Mouse (Mus musculus): Measurements from ENCODE around the gene Sun2. TPM values are rescaled to one million over a fixed set of nuclear protein-coding genes. Genes with fewer than 3 reads are reported as not detected.

The Sun2 gene
- polyA plus RNA-seq, 1 experiment from 2014 or later, result 7.2 TPM

- Histone ChIP-seq H3K9me3 (no peaks in the 10 kb centered on the region), H3K36me3 (peaks cover 47% of the 10 kb centered on the region), H3K9ac (no peak overlapping the region), H3K27me3 (no peaks in the 10 kb centered on the region), H3K4me2 (no peak overlapping the region), H3K27ac (replicated peaks) (no peak overlapping the region), H3K4me3 (no peak overlapping the region), H3K4me1 (replicated peaks) (no peaks in the 10 kb centered on the region)
- no peak for ATAC-seq (ENCODE audit: low FRiP score, low read depth)
- 91% methylated on average over 8 of the region's 8 CpGs for WGBS
These were observed 22.1 kb downstream of the Sun2 start for GRCm38 (mm10) chr15:79720267-79720666.

- Histone ChIP-seq H3K9ac (no peak overlapping the region), H3K4me1 (replicated peaks) (no peaks in the 10 kb centered on the region), H3K27me3 (no peaks in the 10 kb centered on the region), H3K9me3 (no peaks in the 10 kb centered on the region), H3K4me3 (no peak overlapping the region), H3K27ac (replicated peaks) (no peak overlapping the region), H3K4me2 (no peak overlapping the region), H3K36me3 (peaks cover 64% of the 10 kb centered on the region)
- WGBS, result 88% methylated on average over 6 of the region's 6 CpGs
- ATAC-seq (ENCODE audit: low FRiP score, low read depth), result no peak
These were observed 25.6 kb downstream of the Sun2 start for GRCm38 (mm10) chr15:79716710-79717109.

- H3K4me1 ChIP-seq (replicated peaks), result no peaks in the 10 kb centered on the region
- peaks cover 69% of the 10 kb centered on the region for H3K36me3 ChIP-seq
- no peak overlapping the region for H3K4me2 ChIP-seq
- no peak overlapping the region for H3K4me3 ChIP-seq
- ATAC-seq (ENCODE audit: low FRiP score, low read depth), result no peak
- no peak overlapping the region for H3K27ac ChIP-seq (replicated peaks)
- 92% methylated on average over 7 of the region's 7 CpGs for WGBS
- no peak overlapping the region for H3K9ac ChIP-seq
- no peaks in the 10 kb centered on the region for H3K9me3 ChIP-seq
- no peaks in the 10 kb centered on the region for H3K27me3 ChIP-seq
These were observed 26.7 kb downstream of the Sun2 start for GRCm38 (mm10) chr15:79715646-79716045.

- H3K27me3 ChIP-seq, result no peaks in the 10 kb centered on the region
- H3K4me1 ChIP-seq (replicated peaks), result no peaks in the 10 kb centered on the region
- peaks cover 37% of the 10 kb centered on the region for H3K36me3 ChIP-seq
- no peak overlapping the region for H3K27ac ChIP-seq (replicated peaks)
- no peak overlapping the region for H3K4me2 ChIP-seq
- 97% methylated on average over 5 of the region's 5 CpGs for WGBS
- no peak overlapping the region for H3K4me3 ChIP-seq
- no peak for ATAC-seq (ENCODE audit: low FRiP score, low read depth)
- H3K9ac ChIP-seq, result no peak overlapping the region
- no peaks in the 10 kb centered on the region for H3K9me3 ChIP-seq
These were observed 34.0 kb downstream of the Sun2 start for GRCm38 (mm10) chr15:79708229-79708822.

GRCm38 (mm10) chr15:79706603-79707214 is 35.6 kb downstream of the Sun2 start:
- no peak for ATAC-seq (ENCODE audit: low FRiP score, low read depth)
- no peak overlapping the region for H3K4me2 ChIP-seq
- no peak overlapping the region for H3K4me3 ChIP-seq
- peaks cover 29% of the 10 kb centered on the region for H3K36me3 ChIP-seq
- no peak overlapping the region for H3K9ac ChIP-seq
- no peaks in the 10 kb centered on the region for H3K27me3 ChIP-seq
- WGBS, result 87% methylated on average over 17 of the region's 17 CpGs
- H3K9me3 ChIP-seq, result no peaks in the 10 kb centered on the region
- no peaks in the 10 kb centered on the region for H3K4me1 ChIP-seq (replicated peaks)
- H3K27ac ChIP-seq (replicated peaks), result no peak overlapping the region

GRCm38 (mm10) chr15:79697558-79698187 is 44.7 kb downstream of the Sun2 start:
- no peak overlapping the region for H3K4me3 ChIP-seq
- 72% methylated on average over 9 of the region's 9 CpGs for WGBS

GRCm38 (mm10) chr15:79697011-79697410 is 45.3 kb downstream of the Sun2 start:
- peak overlapping the region; percentile 43 for H3K27ac ChIP-seq (replicated peaks)
- H3K27me3 ChIP-seq, result no peaks in the 10 kb centered on the region
- ATAC-seq (ENCODE audit: low FRiP score, low read depth), result peak; percentile 51
- H3K36me3 ChIP-seq, result peaks cover 6% of the 10 kb centered on the region; the same call in 1 of the 2 replicates
- WGBS, result 54% methylated on average over 6 of the region's 6 CpGs
- H3K9me3 ChIP-seq, result no peaks in the 10 kb centered on the region
- no peak overlapping the region for H3K9ac ChIP-seq
- no peak overlapping the region for H3K4me2 ChIP-seq
- peaks cover 28% of the 10 kb centered on the region for H3K4me1 ChIP-seq (replicated peaks)
- no peak overlapping the region for H3K4me3 ChIP-seq

More at GRCm38 (mm10) chr15:79697558-79698187, 44.7 kb downstream of the Sun2 start:
- H3K4me1 ChIP-seq (replicated peaks), result peaks cover 21% of the 10 kb centered on the region
- no peaks in the 10 kb centered on the region for H3K9me3 ChIP-seq
- H3K9ac ChIP-seq, result no peak overlapping the region
- no peak overlapping the region for H3K4me2 ChIP-seq
- H3K27me3 ChIP-seq, result no peaks in the 10 kb centered on the region
- no peak for ATAC-seq (ENCODE audit: low FRiP score, low read depth)
- peaks cover 6% of the 10 kb centered on the region; the same call in 1 of the 2 replicates for H3K36me3 ChIP-seq
- peak overlapping the region; percentile 43 for H3K27ac ChIP-seq (replicated peaks)

- no peak for ATAC-seq (ENCODE audit: low FRiP score, low read depth)
- Histone ChIP-seq H3K27ac (replicated peaks) (peak overlapping the region; percentile 43; the same call in 1 of the 2 replicates), H3K36me3 (peaks cover 6% of the 10 kb centered on the region; the same call in 1 of the 2 replicates), H3K27me3 (no peaks in the 10 kb centered on the region), H3K9ac (no peak overlapping the region), H3K9me3 (no peaks in the 10 kb centered on the region), H3K4me1 (replicated peaks) (peaks cover 33% of the 10 kb centered on the region), H3K4me3 (no peak overlapping the region), H3K4me2 (no peak overlapping the region)
- WGBS, result 92% methylated on average over 2 of the region's 2 CpGs
These were observed 45.8 kb downstream of the Sun2 start for GRCm38 (mm10) chr15:79696508-79696907.

GRCm38 (mm10) chr15:79695516-79695915 is 46.8 kb downstream of the Sun2 start:
- WGBS, result 78% methylated on average over 3 of the region's 3 CpGs
- no peak overlapping the region for H3K27ac ChIP-seq (replicated peaks)
- H3K4me1 ChIP-seq (replicated peaks), result peaks cover 35% of the 10 kb centered on the region
- ATAC-seq (ENCODE audit: low FRiP score, low read depth), result no peak
- H3K9ac ChIP-seq, result no peak overlapping the region
- no peaks in the 10 kb centered on the region for H3K9me3 ChIP-seq
- no peak overlapping the region for H3K4me3 ChIP-seq
- H3K27me3 ChIP-seq, result no peaks in the 10 kb centered on the region
- H3K36me3 ChIP-seq, result peaks cover 6% of the 10 kb centered on the region; the same call in 1 of the 2 replicates
- no peak overlapping the region for H3K4me2 ChIP-seq

GRCm38 (mm10) chr15:79694512-79694911 is 47.8 kb downstream of the Sun2 start:
- peaks cover 41% of the 10 kb centered on the region for H3K4me1 ChIP-seq (replicated peaks)
- H3K36me3 ChIP-seq, result peaks cover 6% of the 10 kb centered on the region; the same call in 1 of the 2 replicates
- H3K9ac ChIP-seq, result no peak overlapping the region
- H3K4me3 ChIP-seq, result no peak overlapping the region
- ATAC-seq (ENCODE audit: low FRiP score, low read depth), result no peak
- H3K9me3 ChIP-seq, result no peaks in the 10 kb centered on the region
- H3K27me3 ChIP-seq, result no peaks in the 10 kb centered on the region
- no peak overlapping the region for H3K27ac ChIP-seq (replicated peaks)
- no peak overlapping the region for H3K4me2 ChIP-seq
- 94% methylated on average over 4 of the region's 4 CpGs for WGBS

- peaks cover 6% of the 10 kb centered on the region; the same call in 1 of the 2 replicates for H3K36me3 ChIP-seq
- H3K9ac ChIP-seq, result no peak overlapping the region
- H3K27ac ChIP-seq (replicated peaks), result no peak overlapping the region
- H3K27me3 ChIP-seq, result no peaks in the 10 kb centered on the region
- H3K4me2 ChIP-seq, result no peak overlapping the region
- ATAC-seq (ENCODE audit: low FRiP score, low read depth), result no peak
- no peak overlapping the region for H3K4me3 ChIP-seq
- peaks cover 44% of the 10 kb centered on the region for H3K4me1 ChIP-seq (replicated peaks)
- no peaks in the 10 kb centered on the region for H3K9me3 ChIP-seq
- WGBS, result 88% methylated on average over 11 of the region's 11 CpGs
These were observed 48.6 kb downstream of the Sun2 start for GRCm38 (mm10) chr15:79693740-79694139.

GRCm38 (mm10) chr15:79692334-79692733 is 50.0 kb downstream of the Sun2 start:
- no peak for ATAC-seq (ENCODE audit: low FRiP score, low read depth)
- Histone ChIP-seq H3K27ac (replicated peaks) (no peak overlapping the region), H3K4me3 (no peak overlapping the region), H3K4me2 (peak overlapping the region; percentile 92), H3K36me3 (peaks cover 6% of the 10 kb centered on the region; the same call in 1 of the 2 replicates), H3K9me3 (no peaks in the 10 kb centered on the region), H3K4me1 (replicated peaks) (peaks cover 49% of the 10 kb centered on the region), H3K27me3 (no peaks in the 10 kb centered on the region), H3K9ac (no peak overlapping the region)
- 71% methylated on average over 5 of the region's 5 CpGs for WGBS

All from hindbrain, embryonic 15.5 days (tissue).